Mouse (Mus musculus) neural tube, embryonic 11.5 days (tissue): Measurements from ENCODE around the gene Mettl3. TPM values are rescaled to one million over a fixed set of nuclear protein-coding genes. Genes with fewer than 3 reads are reported as not detected.

ENCODE experiments used
- ATAC-seq: fragments of 200-750 bp; cut with Nextera tagmentation; 2 replicates; pipeline ENCODE4 v1.8.0; 2017; ENCODE audit warnings: moderate number of reproducible peaks, mild to moderate bottlenecking, moderate TSS enrichment, moderate library complexity; ENCODE audit not compliant: insufficient read depth, low FRiP score, low TSS enrichment
- DNase-seq: peaks from one replicate; pipeline ENCODE4 v3.0.0-alpha.2; 2015; ENCODE audit warnings: low spot score
- H3K27ac ChIP-seq: fragments of 300-500 bp; sonication (generic); 2 replicates; pipeline ENCODE4 v1.5.1; 2014; ENCODE audit warnings: low read depth, mild to moderate bottlenecking, low read length
- H3K27me3 ChIP-seq: fragments of 300-500 bp; sonication (generic); 2 replicates; pipeline ENCODE4 v1.6.1; 2014; ENCODE audit warnings: mild to moderate bottlenecking, low read length, mixed read lengths; ENCODE audit not compliant: control insufficient read depth, insufficient read depth
- H3K36me3 ChIP-seq: fragments of 300-500 bp; sonication (generic); 2 replicates; pipeline ENCODE4 v1.6.1; 2014; ENCODE audit warnings: mild to moderate bottlenecking, low read length, moderate library complexity, mixed read lengths; ENCODE audit not compliant: control insufficient read depth, insufficient read depth
- H3K4me1 ChIP-seq: fragments of 300-500 bp; sonication (generic); 2 replicates; pipeline ENCODE4 v1.6.1; 2014; ENCODE audit warnings: low read length, mixed read lengths; ENCODE audit not compliant: control insufficient read depth, insufficient read depth
- H3K4me2 ChIP-seq: fragments of 300-500 bp; sonication (generic); 2 replicates; pipeline ENCODE4 v1.6.1; 2014; ENCODE audit warnings: low read depth, mild to moderate bottlenecking, moderate library complexity
- H3K4me3 ChIP-seq: fragments of 300-500 bp; sonication (generic); 2 replicates; pipeline ENCODE4 v1.5.1; 2014; ENCODE audit warnings: low read depth, low read length
- H3K9ac ChIP-seq: fragments of 300-500 bp; sonication (generic); 2 replicates; pipeline ENCODE4 v1.6.1; 2014; ENCODE audit warnings: mild to moderate bottlenecking, low read length
- H3K9me3 ChIP-seq: fragments of 300-500 bp; sonication (generic); 2 replicates; pipeline ENCODE4 v1.6.1; 2016; ENCODE audit warnings: low read length; ENCODE audit not compliant: control insufficient read depth
- WGBS: fragments of 180-500 bp; shearing (Covaris S2); extraction: QIAGEN DNeasy Blood & Tissue Kit; methylation state at CpG from one replicate; pipeline ENCODE4 v1.1.7; 2014; 5-methylcytosine and 5-hydroxymethylcytosine counted together
- polyA plus RNA-seq: library from polyadenylated mRNA; unstranded; fragments of >200 nt; fragmentation: Nextera tagmentation; extraction: Ambion mirVana; gene quantifications from 2 replicates; pipeline ENCODE4 v1.2.1, GENCODE M21; 2014

Mettl3 gene
- polyA plus RNA-seq, 1 experiment from 2014 or later: 54.6 TPM

DNA sequence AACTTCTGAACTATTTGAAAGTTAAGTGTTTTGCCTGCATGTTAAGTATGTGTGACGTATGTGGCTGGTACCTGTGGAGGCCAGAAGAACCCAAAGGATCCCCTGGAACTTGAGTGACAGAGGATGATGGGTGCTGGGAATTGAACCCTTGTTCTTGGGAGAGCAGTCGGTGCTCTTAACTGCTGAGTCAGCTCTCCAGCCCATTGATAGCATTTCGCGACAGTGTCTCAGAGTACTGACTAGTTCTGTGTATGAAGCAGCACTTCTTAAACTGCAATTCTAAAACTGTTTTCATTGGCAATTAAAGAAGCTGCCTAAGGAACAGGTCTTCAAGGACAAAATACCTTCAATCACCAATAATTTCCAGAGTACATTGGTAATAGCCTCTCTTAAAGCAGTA, 27.7 kb downstream of the Mettl3 start:
- no peak overlapping the region for H3K27ac ChIP-seq
- H3K36me3 ChIP-seq: peaks cover 2% of the 10 kb centered on the region; the same call in 1 of the 2 replicates
- H3K9me3 ChIP-seq: no peaks in the 10 kb centered on the region
- WGBS: 90% methylated on average over 4 of the region's 4 CpGs
- H3K4me1 ChIP-seq: peaks cover 6% of the 10 kb centered on the region
- H3K4me2 ChIP-seq: no peak overlapping the region
- H3K4me3 ChIP-seq: no peak overlapping the region
- no peak overlapping the region for H3K9ac ChIP-seq
- DNase-seq (no peak), ATAC-seq (no peak)
- no peaks in the 10 kb centered on the region for H3K27me3 ChIP-seq

DNA sequence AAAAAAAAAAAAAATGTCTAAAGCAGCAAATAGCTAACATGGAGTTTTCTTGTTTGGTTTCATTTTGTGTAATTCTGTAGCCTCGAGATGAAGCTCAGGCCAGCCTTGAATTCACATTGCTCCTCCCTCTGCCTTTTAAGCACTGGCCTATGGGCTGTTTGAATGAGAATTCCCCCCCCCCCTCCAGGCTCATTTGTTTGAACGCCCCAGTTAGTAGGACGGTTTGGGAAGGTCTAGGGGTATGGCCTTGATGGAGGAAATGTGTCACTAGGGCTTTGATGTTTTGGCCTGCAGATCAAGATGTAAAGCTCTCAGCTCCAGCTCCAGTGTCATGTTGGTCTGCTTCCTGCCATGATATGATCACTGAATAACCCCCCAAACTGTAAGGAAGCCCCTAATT, 32.1 kb downstream of the Mettl3 start:
- Histone ChIP-seq H3K27ac (no peak overlapping the region), H3K27me3 (no peaks in the 10 kb centered on the region), H3K9ac (no peak overlapping the region), H3K9me3 (no peaks in the 10 kb centered on the region), H3K4me1 (no peaks in the 10 kb centered on the region), H3K4me2 (no peak overlapping the region), H3K36me3 (peaks cover 2% of the 10 kb centered on the region; the same call in 1 of the 2 replicates), H3K4me3 (no peak overlapping the region)
- no peak for ATAC-seq
- WGBS: 77% methylated on average over 3 of the region's 3 CpGs
- DNase-seq: no peak

DNA sequence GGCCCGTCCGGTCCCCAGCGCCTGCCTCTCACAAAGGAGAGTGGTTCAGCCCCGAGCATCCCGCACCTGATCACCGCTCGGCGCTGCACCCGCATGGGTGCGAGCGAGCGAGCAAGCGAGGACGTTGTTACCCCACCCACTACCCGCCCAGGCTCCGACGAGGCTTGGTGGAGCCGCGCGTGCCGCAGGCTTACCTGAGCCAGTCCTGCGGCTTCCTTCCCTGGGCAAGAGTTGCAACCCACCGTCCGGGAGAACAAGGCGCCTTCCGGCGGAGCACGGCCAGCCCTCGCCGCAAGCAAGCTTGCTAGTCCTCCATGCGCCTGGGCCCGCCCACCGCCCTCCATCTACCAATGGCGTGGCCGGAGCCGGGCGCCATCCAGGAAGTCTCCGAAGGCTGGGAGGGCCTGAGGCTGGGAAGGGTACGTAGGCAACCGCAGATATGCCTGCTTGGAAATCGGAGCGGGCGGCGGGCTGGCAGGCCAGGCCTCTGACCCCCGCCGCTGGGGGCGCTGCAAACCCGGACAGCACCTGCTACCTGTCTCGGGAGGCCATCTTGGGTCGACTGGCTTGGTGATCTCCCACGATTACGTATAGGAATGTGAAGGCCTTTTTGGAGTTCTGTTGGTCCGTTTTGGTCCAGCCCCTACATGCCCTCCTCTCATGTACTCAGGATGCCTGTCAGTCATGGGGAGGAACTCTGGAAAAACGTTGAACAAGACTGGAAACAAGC, 47.3 kb downstream of the Mettl3 start, which contains the start of gene Chd8:
TSS of gene Chd8 (minus strand) at position 297 of the 730 bp plus-strand sequence.
- no peaks in the 10 kb centered on the region for H3K9me3 ChIP-seq
- peak within 1 kb of the TSS; percentile 94 for H3K9ac ChIP-seq
- no peaks in the 10 kb centered on the region for H3K27me3 ChIP-seq
- peak within 1 kb of the TSS; percentile 92 for H3K4me3 ChIP-seq
- peak; percentile 100 for ATAC-seq
- H3K4me1 ChIP-seq: peaks cover 10% of the 10 kb centered on the region
- no peaks in the 10 kb centered on the region for H3K36me3 ChIP-seq
- WGBS: under 1% methylated on average over 54 of the region's 54 CpGs
- H3K4me2 ChIP-seq: peak within 1 kb of the TSS; percentile 52
- peak within 1 kb of the TSS; percentile 88 for H3K27ac ChIP-seq
- peak; percentile 99 for DNase-seq

DNA sequence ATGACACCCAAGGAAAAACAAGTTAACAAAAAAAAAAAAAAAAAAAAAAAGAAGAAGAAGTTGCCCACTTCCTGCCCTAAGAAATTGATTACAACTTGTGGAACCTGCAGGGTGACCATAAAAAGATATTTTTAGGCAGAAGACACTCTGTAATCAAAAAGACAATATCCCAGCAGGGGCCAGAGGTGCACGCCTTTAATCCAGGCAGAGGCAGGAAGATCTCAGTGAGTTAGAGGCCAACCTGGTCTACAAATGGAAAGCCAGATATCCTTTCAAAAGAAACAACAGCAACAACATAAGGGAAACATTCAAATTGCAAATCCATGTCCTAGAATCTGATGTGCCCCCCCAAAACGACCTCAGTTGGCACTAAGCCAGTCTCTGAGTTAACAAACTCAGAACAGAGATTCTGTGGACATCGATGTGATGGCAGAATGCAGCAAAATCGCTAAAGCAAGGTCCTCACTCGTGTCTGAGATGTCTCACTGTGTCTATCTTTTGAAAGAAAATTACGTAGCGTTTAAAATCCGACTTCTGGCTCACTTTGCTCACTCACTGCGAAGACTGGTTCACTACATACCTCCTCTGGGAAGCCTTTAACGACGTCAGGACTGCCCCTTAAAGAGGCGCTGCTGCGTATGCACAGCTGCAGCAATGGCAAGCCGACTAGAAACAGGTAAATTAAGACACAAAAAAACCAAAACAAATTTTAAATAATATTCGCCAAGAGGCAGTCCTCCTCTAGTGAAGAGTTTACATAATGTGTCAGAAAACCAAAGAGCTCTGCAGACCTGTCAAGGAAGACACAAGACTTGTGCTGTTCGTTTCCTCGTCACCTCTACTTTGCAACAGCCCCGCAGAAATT, 48.4 kb downstream of the Mettl3 start:
- H3K9ac ChIP-seq: peak overlapping the region; percentile 94
- DNase-seq: peak; percentile 23
- peak overlapping the region; percentile 52 for H3K4me2 ChIP-seq
- no peaks in the 10 kb centered on the region for H3K36me3 ChIP-seq
- H3K4me3 ChIP-seq: peak overlapping the region; percentile 92
- H3K27ac ChIP-seq: no peak overlapping the region; the same call in 1 of the 2 replicates
- no peaks in the 10 kb centered on the region for H3K27me3 ChIP-seq
- H3K9me3 ChIP-seq: no peaks in the 10 kb centered on the region
- WGBS: 9% methylated on average over 18 of the region's 18 CpGs
- peaks cover 10% of the 10 kb centered on the region for H3K4me1 ChIP-seq
- no peak for ATAC-seq

DNA sequence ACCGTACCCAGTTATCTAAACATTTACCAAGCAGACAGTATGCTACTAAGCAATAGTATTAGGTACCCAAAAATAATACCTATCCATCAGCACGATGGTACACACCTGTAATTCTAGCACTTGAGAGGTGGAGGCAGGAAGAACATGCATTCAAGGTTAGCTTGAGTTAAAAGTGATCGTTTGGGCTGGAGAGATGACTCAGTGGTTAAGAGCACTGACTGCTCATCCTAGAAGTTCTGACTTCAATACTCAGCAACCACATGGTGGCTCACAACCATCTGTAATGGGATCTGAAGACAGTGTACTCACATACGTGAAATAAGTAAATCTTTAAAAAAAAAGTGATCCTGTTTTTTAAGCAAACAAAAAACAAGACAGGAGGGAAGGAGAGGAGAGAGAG, 58.8 kb downstream of the Mettl3 start:
- H3K4me3 ChIP-seq: no peak overlapping the region
- no peak for ATAC-seq
- H3K4me2 ChIP-seq: no peak overlapping the region
- H3K9me3 ChIP-seq: no peaks in the 10 kb centered on the region
- DNase-seq: no peak
- WGBS: 86% methylated on average over 4 of the region's 4 CpGs
- H3K4me1 ChIP-seq: peaks cover 8% of the 10 kb centered on the region
- H3K9ac ChIP-seq: no peak overlapping the region
- no peaks in the 10 kb centered on the region for H3K36me3 ChIP-seq
- no peaks in the 10 kb centered on the region for H3K27me3 ChIP-seq
- H3K27ac ChIP-seq: no peak overlapping the region

Other genes with a start within 250 kb of the Mettl3 start
- 901 and 908 TPM in 2 replicates for gene Hnrnpc, start 201.1 kb downstream of the Mettl3 start, polyA plus RNA-seq
- gene Rpgrip1, start 194.4 kb downstream of the Mettl3 start, polyA plus RNA-seq: 96.8 and 101 TPM in 2 replicates
- gene Supt16, start 107.7 kb downstream of the Mettl3 start, polyA plus RNA-seq: 69.9 and 75.0 TPM in 2 replicates
- gene Chd8, start 47.3 kb downstream of the Mettl3 start, polyA plus RNA-seq: 56.4 and 58.4 TPM in 2 replicates
- gene Tox4, start 26.0 kb downstream of the Mettl3 start, polyA plus RNA-seq: 52.0 and 54.9 TPM in 2 replicates
- gene Rab2b, start 25.6 kb downstream of the Mettl3 start, polyA plus RNA-seq: 38.2 and 40.9 TPM in 2 replicates
- gene Sall2, start 23.6 kb upstream of the Mettl3 start, polyA plus RNA-seq: 51.9 and 54.5 TPM in 2 replicates
- gene Olfr1513, start 51.3 kb upstream of the Mettl3 start, polyA plus RNA-seq: 0.48 TPM in 1 of 2 replicates, not detected in the other
- not detected in 2 replicates for gene Olfr1512, start 74.0 kb upstream of the Mettl3 start, polyA plus RNA-seq
- not detected in 2 replicates for gene Olfr1511, start 92.3 kb upstream of the Mettl3 start, polyA plus RNA-seq
- gene Olfr1510, start 109.2 kb upstream of the Mettl3 start, polyA plus RNA-seq: not detected in 2 replicates
- not detected in 2 replicates for gene Olfr1509, start 137.9 kb upstream of the Mettl3 start, polyA plus RNA-seq
- gene Olfr1508, start 162.4 kb upstream of the Mettl3 start, polyA plus RNA-seq: not detected in 2 replicates
- gene Olfr1507, start 190.6 kb upstream of the Mettl3 start, polyA plus RNA-seq: not detected in 2 replicates